Mouse (Mus musculus): ENCODE data around the gene C9orf72. TPM values are rescaled to one million over a fixed set of nuclear protein-coding genes. Genes with fewer than 3 reads are reported as not detected.

The C9orf72 gene
- polyA plus RNA-seq, 1 experiment = 38.7 TPM

GRCm38 (mm10) chr4:35177926-35178645, 47.9 kb downstream of the C9orf72 start:
- no peak for DNase-seq (ENCODE audit: low read depth)

GRCm38 (mm10) chr4:35175566-35175965, 50.4 kb downstream of the C9orf72 start:
- no peak for DNase-seq (ENCODE audit: low read depth)

- no peak for DNase-seq (ENCODE audit: low read depth)
Observed at GRCm38 (mm10) chr4:35173551-35173950, 52.4 kb downstream of the C9orf72 start.

GRCm38 (mm10) chr4:35172471-35172870, 53.5 kb downstream of the C9orf72 start:
- DNase-seq (ENCODE audit: low read depth) = no peak

DNA sequence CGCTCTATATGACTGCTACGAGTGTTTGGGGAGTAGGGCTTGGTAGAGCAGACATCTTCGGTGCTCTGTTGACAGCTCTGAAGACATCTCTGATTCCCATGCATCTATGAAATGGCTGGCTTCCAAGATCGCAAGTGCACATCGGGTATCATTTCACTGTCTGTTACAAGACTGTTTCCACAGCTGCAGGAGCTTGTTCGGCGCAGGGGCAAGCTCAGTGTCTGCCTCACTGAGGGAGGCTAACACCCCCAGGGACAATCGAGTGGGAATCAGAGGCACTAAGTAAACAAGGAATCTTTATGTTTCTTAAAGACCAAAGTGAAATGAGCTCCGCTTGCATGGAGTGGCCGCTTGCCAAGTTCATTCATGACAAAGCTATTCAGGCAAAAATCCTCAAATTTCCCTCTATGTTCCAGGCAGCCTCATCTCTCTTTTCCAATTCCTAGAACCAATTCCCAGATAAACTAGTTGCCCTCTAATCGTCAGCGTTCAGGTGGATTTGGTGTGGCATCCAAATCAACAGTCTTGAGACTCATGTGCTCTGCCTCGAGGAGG, 56.3 kb downstream of the C9orf72 start:
- DNase-seq (ENCODE audit: low read depth) = no peak

GRCm38 (mm10) chr4:35167855-35168254, 58.1 kb downstream of the C9orf72 start:
- DNase-seq (ENCODE audit: low read depth) = no peak

- no peak for DNase-seq (ENCODE audit: low read depth)
Observed at GRCm38 (mm10) chr4:35165947-35166346, 60.0 kb downstream of the C9orf72 start.

DNA sequence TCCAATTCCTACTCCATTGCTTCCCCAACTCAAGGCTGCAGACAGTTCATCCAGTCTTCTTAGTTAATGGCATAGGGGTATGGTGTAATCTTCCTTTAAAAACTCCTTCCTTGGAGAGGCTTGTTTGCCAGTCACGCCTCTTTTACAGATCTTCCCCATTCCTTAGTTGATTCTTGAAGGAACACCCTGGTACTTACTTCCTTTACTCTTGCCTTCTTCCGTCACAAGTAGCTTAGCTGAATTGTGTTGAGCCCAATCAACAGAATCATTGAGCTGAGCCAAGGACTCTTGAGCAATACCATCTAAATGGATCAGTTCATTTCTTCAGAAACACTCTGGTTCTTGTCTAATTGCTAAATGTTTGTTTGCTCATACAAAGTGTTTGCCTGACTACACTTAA, 60.7 kb downstream of the C9orf72 start:
- no peak for DNase-seq (ENCODE audit: low read depth)

DNA sequence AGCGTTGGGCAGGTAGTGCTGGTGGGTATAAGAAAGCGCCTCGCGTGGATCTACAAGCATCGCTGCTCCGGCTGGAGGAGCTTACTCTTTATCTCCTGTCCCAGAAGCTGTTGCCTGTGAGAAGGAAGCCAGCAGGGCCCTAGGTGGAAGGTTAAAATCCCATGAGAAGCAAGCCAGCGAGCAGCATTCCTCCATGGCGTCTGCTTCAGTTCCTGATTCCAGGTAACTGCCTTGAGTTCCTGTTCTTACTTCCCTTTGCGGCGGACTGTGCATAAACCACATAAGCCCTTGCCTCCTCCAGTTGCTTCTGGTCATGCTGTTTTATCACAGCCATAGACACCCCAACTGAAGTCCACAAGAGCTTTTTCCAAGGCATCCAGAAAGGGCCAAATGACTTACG, 68.2 kb downstream of the C9orf72 start:
- DNase-seq (ENCODE audit: low read depth) = no peak

GRCm38 (mm10) chr4:35156751-35157611, 69.0 kb downstream of the C9orf72 start, which contains the start of gene Mob3b:
Mob3b (minus strand) TSS chr4:35157484.
- DNase-seq (ENCODE audit: low read depth) = no peak

DNA sequence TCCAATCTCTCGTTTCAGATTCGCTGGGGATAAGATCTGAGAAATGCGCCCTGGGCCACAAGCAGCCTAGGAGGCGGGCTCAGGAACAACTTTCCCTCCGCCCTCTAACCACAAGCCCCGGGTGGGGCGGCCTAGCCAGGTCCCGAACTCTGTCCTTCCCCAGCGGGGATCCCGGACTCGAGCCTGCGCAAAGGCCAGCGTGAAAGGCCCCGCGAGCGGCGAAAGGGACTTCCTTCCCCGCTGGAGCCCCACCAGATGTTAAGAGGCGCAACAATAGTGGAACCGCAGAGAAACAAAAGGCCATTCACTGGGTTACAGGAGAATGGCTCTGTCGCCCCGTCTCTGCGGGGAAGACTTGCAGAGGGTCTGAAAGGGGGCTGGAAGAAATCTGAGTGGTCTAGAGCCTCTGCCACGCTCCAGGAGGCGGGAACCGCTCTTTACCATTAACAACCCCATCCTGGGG, 69.8 kb downstream of the C9orf72 start:
- DNase-seq (ENCODE audit: low read depth) = no peak

DNA sequence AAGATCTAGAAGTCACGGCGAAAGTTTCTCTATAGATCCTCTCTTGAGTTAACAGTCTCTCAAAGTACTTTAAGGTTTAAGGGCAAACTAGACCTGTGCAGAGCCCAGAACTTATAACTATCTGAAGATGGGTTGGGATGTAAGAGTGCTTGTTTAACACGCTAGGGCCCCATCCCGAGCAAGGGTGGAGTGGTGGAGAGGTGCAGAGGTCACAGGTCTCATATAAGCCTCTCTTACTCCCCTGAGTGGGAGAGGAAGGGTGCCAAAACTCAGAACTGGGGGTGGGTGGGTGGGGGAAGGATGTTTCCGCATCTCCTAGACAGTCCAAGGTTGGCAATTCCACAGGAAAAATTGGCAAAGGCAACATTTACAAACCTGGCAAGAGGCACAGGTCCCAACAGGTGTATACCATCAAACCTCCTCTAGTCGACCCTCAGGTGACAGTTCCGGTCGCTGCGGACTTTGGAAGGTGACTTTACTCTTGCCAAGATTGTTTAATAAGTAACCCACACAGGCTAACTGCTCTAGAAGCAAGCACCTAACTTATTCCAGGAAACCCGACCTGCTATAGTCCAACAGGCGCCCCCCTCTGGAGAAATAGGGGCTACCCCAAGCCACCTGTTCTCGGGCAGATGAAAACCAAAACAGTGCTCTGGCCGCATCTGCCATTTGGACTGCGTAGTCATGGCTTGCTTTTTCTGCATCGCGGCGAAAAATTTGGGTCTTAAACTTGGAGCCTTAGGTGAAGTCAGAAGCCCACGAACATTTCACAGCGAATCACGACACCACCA, 70.6 kb downstream of the C9orf72 start:
- DNase-seq (ENCODE audit: low read depth) = no peak

- DNase-seq (ENCODE audit: low read depth) = no peak
Observed at GRCm38 (mm10) chr4:35154051-35154450, 71.9 kb downstream of the C9orf72 start.

GRCm38 (mm10) chr4:35151756-35152155, 74.2 kb downstream of the C9orf72 start, which contains the start of gene Ifnk:
Ifnk (plus strand) TSS chr4:35152056.
- DNase-seq (ENCODE audit: low read depth) = no peak

DNA sequence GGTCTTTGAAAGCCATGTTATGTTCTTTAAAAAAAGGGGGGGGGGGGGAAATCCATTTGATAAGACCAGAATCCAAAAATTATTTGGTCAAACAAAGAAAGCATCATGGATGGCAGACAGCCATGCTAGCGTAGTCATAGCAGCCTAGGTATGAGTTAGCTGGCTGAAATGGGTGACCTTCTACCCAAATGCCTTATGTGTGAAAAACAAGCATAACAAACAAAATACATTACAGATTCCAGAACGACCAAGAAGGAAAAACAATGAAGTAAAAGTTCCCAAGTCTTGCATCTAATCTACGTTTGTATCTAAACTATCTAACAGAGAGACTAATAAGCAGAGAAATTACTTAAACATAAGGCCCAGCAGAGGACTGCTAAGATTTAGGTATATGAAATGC, 75.3 kb downstream of the C9orf72 start:
- DNase-seq (ENCODE audit: low read depth) = no peak

DNA sequence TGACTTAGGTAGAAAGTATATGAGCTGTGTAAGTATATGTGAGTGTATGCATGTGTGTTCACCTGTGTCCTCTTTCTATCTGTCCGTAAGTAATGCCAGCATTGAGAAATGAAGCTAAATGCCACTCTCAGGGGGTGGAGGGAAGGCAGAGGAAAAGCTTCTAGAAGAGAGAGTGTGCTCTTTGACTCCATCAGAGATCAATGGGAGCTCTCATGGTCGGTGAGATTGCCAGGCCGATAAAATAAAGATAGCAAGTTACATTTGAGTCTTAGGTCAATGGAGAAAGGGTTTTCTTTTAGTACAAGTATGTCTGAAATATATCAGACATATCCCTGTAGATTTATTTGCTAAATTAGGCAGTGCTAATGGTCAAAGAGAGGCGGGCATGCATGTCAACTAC, 77.6 kb downstream of the C9orf72 start:
- DNase-seq (ENCODE audit: low read depth) = no peak

GRCm38 (mm10) chr4:35146597-35146996, 79.4 kb downstream of the C9orf72 start:
- DNase-seq (ENCODE audit: low read depth) = no peak

DNA sequence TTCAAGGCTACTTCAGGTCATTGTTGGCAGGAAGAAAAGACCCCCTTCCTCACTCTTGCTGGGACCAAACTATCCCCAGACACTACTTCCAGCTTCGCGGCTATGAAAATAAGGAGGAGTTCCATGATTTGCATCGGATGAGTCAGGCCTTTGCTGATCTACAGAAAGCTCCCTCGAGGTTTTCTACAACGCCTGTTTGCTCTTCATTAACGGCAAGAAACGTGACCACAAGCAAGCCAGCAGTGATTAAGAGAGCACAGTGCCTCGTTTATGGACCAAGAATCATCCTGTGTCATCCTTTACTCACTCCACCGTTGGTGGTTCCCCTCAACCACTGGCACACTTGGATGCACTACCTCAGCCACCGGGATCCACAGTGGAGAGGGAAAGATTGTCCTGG, 80.2 kb downstream of the C9orf72 start:
- no peak for DNase-seq (ENCODE audit: low read depth)

GRCm38 (mm10) chr4:35143472-35144102, 82.4 kb downstream of the C9orf72 start:
- DNase-seq (ENCODE audit: low read depth) = no peak

Measured in gonadal fat pad, adult 2 months (tissue).